Mouse (Mus musculus) cortical plate, adult 2 months (tissue): ENCODE measurements around the gene Irf5. TPM values are rescaled to one million over a fixed set of nuclear protein-coding genes. Genes with fewer than 3 reads are reported as not detected.

ENCODE experiments used
- H3K27ac ChIP-seq: fragments of 200-500 bp; 2 replicates; pipeline ENCODE4 v1.5.1; 2012; ENCODE audit warnings: low read length, control low read depth, inconsistent platforms; ENCODE audit not compliant: insufficient read depth
- H3K4me1 ChIP-seq: fragments of 200-500 bp; 2 replicates; pipeline ENCODE4 v1.6.1; 2011; ENCODE audit warnings: low read length; ENCODE audit not compliant: control insufficient read depth, insufficient read depth
- H3K4me3 ChIP-seq: fragments of 200-500 bp; 2 replicates; pipeline ENCODE4 v1.5.1; 2011; ENCODE audit warnings: mild to moderate bottlenecking, low read length, control low read depth; ENCODE audit not compliant: insufficient read depth
- CTCF ChIP-seq: fragments of 200-500 bp; IDR thresholded peaks from 2 replicates; pipeline ENCODE4 v1.5.1; 2011; ENCODE audit warnings: mild to moderate bottlenecking, control low read depth, low read length; ENCODE audit not compliant: insufficient read depth; ENCODE audit errors: extremely low read depth
- POLR2A ChIP-seq: fragments of 200-500 bp; IDR thresholded peaks from 2 replicates; pipeline ENCODE4 v1.6.1; 2011; ENCODE audit warnings: mild to moderate bottlenecking, low read length, control low read depth; ENCODE audit not compliant: insufficient read depth; ENCODE audit errors: extremely low read depth
- polyA plus RNA-seq: library from polyadenylated mRNA; depleted of rRNA; stranded (reverse); fragments of >200 nt; gene quantifications from 2 replicates; pipeline ENCODE4 v1.2.3, GENCODE M21; 2012

Irf5 gene
- polyA plus RNA-seq, 1 experiment, result 5.2 TPM

DNA sequence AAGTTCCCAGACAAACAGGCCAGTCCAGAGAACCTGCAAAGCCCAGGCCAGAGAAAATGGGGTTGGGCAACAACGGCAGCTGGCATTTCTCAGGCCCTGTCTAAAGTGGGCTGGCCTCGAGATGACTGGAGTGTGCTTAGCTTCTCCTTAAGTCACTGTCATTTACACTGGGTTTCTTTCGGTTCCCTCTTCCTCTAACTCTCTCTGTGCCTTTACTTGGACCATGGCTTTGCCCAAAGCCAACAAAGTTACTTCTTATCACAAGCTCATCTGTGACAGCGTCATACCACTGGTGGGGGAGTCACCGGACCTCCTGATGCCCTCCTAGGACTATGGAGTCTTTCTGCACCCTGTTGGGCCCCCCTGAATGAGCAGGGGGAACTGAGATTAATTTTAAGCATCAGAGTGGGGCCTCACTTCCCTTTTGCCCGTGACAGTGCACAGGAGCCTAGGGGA, 2.4 kb upstream of the Irf5 start:
- no peak for TF ChIP-seq POLR2A
- no peak for TF ChIP-seq CTCF
- H3K27ac ChIP-seq, result peak overlapping the region; percentile 81
- no peak overlapping the region for H3K4me3 ChIP-seq
- H3K4me1 ChIP-seq, result no peaks in the 10 kb centered on the region

DNA sequence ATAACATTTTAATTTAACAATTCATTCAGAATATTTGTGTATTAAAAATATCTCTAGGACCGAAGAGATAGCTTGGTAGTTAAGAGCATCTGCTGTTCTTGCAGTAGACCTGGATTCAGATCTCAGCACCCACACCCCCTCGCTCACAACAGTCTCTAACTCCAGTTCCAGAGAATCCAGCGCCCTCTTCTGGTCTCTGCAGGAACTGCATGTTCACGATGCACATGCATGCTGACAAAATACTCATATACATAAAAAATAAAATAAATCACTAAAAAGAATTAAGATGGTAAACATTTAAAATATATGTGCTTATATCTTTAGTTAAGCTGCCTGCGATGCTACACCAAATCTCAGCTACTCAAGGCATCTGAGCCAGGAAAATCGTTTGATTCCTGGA, 1.2 kb upstream of the Irf5 start:
- no peak overlapping the region for H3K27ac ChIP-seq
- no peak for TF ChIP-seq POLR2A
- TF ChIP-seq CTCF, result peak; percentile 16; the same call in 1 of the 2 replicates
- H3K4me3 ChIP-seq, result no peak overlapping the region
- no peaks in the 10 kb centered on the region for H3K4me1 ChIP-seq

DNA sequence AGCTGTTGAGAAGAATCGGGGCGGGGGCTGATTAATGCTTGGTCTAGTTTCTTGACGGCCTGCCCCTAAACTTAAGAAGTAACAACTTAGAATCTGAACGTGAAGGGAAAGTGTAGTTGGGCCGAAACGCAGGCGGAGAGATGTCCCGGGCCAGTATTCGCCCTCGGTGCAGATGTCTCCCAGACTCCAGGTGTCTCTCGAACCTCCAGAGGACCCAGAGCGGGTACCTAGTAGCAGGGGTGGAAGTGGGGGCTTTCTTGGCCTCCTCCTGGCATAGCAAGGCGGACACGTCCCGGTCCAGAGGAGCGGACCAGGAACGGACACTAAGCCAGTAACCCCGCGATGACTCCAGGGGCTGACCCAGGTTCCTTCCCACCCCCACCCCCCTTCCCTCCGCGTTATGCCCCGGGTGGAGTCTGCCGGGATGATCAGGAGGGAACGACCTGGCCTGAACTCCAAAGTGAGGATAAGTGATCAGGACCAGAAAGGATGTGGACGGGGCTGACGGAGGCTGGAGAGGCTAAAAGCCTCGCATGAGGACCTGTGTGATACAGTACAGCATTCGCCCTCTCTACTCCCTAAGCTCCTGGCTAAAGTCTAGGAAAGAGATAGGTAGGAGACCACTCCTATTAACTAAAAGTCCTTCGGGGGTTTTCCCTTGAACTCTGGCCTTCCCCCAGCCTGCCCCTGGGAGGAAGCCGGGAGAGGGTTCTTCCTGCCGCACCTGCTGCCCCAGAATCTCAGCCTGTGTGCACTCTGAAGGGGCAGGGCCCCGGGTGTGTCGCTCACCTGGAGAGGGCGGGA, 1.1 kb downstream of the Irf5 start:
- TF ChIP-seq CTCF (no peak), POLR2A (no peak)
- Histone ChIP-seq H3K4me1 (no peaks in the 10 kb centered on the region), H3K4me3 (peak overlapping the region; percentile 35; the same call in 1 of the 2 replicates), H3K27ac (peak overlapping the region; percentile 71; the same call in 1 of the 2 replicates)

DNA sequence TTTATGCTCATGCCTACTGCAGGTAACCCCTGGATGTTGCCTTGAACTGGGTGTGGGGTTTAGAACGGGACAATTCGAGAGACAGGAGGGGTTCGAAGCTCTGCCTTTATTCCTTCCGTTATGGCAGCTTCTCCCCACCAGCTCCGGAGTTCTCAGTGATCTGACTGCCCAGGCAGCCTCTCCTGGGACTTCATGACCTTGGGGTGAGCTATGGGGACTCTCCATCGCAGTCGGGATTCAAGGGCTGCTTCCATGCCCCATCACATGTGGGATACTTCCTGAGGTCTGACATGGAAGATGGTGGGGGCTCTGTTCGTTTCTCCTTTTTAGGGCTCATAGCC, 1.7 kb downstream of the Irf5 start:
- Histone ChIP-seq H3K27ac (no peak overlapping the region), H3K4me3 (no peak overlapping the region), H3K4me1 (no peaks in the 10 kb centered on the region)
- TF ChIP-seq POLR2A (no peak), CTCF (no peak)

DNA sequence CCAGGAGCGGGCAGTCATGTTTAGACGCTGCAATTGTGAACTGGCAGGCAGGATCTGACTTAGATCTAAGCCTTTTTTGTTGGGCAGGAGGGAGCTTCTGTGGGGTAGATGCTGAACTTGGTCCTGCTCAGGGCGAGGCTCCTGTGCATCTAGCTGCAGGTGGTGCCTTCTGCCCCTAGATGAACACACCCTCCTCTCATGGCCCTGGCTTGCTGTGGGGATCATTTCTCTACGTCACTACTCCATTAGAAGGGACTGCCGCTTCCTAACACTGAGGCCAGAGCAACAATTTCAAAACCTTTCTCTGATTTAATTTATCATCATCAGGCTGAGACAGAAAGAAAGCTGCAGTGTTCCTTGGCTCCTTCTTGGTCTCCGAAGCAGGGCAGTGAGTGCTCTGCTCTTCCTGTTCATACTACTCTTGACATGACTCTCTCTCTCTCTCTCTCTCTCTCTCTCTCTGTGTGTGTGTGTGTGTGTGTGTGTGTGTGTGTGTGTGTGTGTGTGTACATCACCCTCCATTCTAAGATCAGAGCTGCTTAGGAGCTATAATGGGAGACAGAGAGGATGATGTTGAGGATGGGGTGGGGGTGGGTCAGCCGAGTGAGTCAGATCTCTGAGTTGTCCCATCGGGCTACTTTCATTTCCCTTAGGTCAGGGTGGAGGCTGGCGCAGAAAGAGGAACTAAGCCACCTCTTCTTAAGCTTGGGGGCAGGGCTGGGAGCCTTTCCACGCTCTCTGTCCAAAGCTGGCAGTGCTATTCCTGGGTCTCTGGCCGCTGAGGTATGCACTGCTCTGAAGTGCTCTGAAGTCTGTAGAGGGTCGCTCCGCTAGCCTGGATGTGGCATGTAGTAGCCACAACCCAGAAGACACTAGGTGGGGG, 2.4 kb downstream of the Irf5 start:
- H3K4me3 ChIP-seq, result no peak overlapping the region
- no peak overlapping the region for H3K27ac ChIP-seq
- no peaks in the 10 kb centered on the region for H3K4me1 ChIP-seq
- TF ChIP-seq CTCF, result no peak
- no peak for TF ChIP-seq POLR2A

DNA sequence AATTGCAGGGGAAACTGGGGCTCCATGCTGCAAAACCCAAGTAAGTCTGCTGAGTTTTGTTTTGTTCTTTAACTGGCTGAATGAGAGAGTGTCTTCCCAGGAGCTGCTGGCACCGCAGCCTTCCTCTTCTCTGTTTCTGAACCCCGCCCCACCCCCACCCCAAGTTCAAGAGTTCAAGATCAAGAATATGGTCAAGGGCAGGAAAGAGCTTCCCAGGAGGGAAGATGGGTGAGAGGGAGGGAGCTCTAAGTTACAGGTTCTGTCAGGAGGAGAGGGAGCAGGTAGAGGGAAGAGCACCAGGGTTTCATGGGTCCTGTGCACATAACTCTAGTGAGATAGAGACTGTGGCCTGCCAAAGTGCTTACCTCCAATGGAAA, 3.0 kb downstream of the Irf5 start:
- H3K4me3 ChIP-seq, result no peak overlapping the region
- TF ChIP-seq POLR2A, result no peak
- no peak for TF ChIP-seq CTCF
- H3K4me1 ChIP-seq, result no peaks in the 10 kb centered on the region
- no peak overlapping the region for H3K27ac ChIP-seq

DNA sequence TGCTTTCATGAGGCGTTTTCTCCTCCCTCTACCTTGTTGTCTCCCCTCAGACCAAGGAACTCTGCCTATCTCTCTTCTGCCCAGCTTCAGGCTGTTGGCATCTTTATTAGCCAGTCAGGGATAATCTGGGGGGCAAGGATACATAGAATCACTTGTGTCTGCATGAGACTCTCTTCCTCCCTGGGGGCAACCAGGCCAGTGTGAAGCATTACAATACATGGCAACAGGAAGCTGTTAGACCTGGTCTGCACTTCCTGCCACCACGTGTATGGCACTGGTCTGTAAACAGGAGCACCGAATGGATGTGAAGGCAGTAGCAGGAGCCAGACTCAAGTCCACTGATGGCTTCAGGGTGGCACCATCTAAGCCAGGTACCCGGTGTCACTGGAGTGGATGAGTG, 3.6 kb downstream of the Irf5 start:
- H3K4me1 ChIP-seq, result no peaks in the 10 kb centered on the region
- TF ChIP-seq CTCF (no peak), POLR2A (no peak)
- no peak overlapping the region for H3K4me3 ChIP-seq
- H3K27ac ChIP-seq, result no peak overlapping the region

DNA sequence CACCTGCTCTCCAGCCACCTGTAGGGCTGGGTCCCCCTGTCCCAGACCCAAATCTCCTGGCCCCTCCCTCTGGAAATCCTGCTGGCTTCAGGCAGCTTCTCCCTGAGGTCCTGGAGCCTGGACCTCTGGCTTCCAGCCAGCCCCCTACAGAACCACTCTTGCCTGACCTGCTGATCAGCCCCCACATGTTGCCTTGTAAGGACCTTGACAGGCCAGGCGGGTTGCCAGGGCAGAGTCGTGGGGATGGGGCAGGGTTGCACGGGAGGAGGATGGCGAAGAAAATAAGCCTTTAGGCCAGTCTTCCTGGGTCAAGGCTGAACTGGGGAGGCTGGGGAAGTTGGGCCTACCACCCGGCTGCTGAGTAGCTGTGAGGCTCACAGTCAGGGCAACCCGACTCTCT, 8.9 kb downstream of the Irf5 start:
- Histone ChIP-seq H3K4me3 (no peak overlapping the region), H3K27ac (no peak overlapping the region), H3K4me1 (peaks cover 2% of the 10 kb centered on the region; the same call in 1 of the 2 replicates)
- TF ChIP-seq CTCF (no peak), POLR2A (no peak)

DNA sequence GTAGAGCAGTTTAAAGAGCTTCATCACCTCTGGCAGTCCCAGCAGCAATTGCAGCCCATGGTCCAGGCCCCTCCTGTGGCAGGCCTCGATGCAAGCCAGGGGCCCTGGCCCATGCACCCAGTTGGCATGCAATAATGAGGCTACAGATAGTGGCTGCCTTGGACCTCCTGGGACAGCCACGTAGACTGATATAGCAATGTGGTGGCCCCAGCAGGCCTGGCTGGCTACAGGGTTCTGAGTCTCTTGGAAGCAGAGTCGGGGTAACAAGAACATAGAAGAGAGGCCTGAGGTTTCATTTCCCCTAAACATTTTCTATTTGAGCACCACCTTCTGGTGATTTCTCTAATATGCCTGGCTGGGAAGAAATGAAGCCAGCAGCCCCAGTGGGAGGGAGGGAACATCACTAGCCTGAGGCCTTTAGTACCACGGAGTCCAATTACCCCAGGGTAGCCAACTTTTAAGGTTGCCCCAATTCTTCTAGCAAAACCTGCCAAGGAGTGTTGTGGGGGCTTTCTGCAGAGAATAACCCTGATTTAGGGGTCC, 10.3 kb downstream of the Irf5 start:
- H3K4me1 ChIP-seq, result peaks cover 2% of the 10 kb centered on the region; the same call in 1 of the 2 replicates
- H3K4me3 ChIP-seq, result no peak overlapping the region
- TF ChIP-seq CTCF, result no peak; the same call in 1 of the 2 replicates
- TF ChIP-seq POLR2A, result no peak
- no peak overlapping the region for H3K27ac ChIP-seq
